13 mouse cellular contexts compared by ENCODE assay signal in the genomic region with DNA sequence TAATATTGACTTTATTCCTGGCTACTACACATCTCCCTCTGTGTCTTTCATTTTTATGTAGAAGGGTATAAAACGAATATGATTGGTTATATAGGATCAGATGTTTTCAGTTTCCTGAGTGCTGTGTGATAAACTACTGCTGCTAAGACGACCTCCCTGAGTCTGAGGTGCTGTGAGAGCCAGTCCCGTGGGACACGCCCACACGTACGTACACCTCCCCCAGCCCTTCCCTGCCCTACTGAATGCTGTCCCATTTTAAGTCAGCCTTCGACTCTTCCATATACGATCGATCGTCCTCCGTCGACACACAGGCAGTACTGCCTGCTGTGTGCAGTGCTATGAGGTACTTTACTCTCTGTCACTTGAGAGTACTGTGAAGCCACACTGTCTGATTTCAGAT.
DNase-seq lines count a peak whose midpoint lies in the region; ATAC-seq and TF ChIP-seq lines count a peak whose summit lies in the region.
"Had no signal": no experiment of that assay in that cellular context is flagged by ENCODE, and none has a peak within 500 bp of the region (broad histone marks: within the 10 kb centered on the region; RNA-seq: fewer than 3 reads in every experiment).

No protein-coding gene starts in this region.

- no peaks in the 10 kb centered on the region for H3K36me3 ChIP-seq in hindbrain, postnatal 0 days (ENCODE audit: insufficient read depth, low read length)
- no peaks in the 10 kb centered on the region for H3K36me3 ChIP-seq in hindbrain, embryonic 16.5 days (ENCODE audit: control insufficient read depth, insufficient read depth, low read length)
- no peaks in the 10 kb centered on the region for H3K36me3 ChIP-seq in liver, embryonic 16.5 days (ENCODE audit: control insufficient read depth, insufficient read depth)
- no peaks in the 10 kb centered on the region for H3K36me3 ChIP-seq in liver, embryonic 12.5 days
- H3K36me3 ChIP-seq: hindbrain, embryonic 13.5 days; limb, embryonic 12.5 days; liver, embryonic 15.5 days had no signal

- DNase-seq in hindbrain, postnatal 0 days (ENCODE audit: low spot score) = no peak
- DNase-seq in ZHBTc4 (ENCODE audit: low read depth, low spot score) = peak; percentile 56
- DNase-seq in frontal cortex, postnatal 10 days (ENCODE audit: low spot score in 2 of 2) = no peak

- no peak overlapping the region for H3K27ac ChIP-seq in hindbrain, postnatal 0 days
- no peak overlapping the region for H3K27ac ChIP-seq in hindbrain, embryonic 16.5 days (ENCODE audit: low read depth, low read length)
- H3K27ac ChIP-seq in liver, embryonic 16.5 days (ENCODE audit: low read length) = no peak overlapping the region
- no peak overlapping the region for H3K27ac ChIP-seq in liver, embryonic 12.5 days
- H3K27ac ChIP-seq: forebrain, embryonic 13.5 days; hindbrain, embryonic 13.5 days; left cerebral cortex, adult 2 months; limb, embryonic 12.5 days; liver, embryonic 15.5 days had no signal

- TF ChIP-seq CTCF in hindbrain, postnatal 0 days (IDR thresholded peaks at IDR 0.05; ENCODE audit: low read depth) = no peak

- no peaks in the 10 kb centered on the region for H3K27me3 ChIP-seq in hindbrain, postnatal 0 days (ENCODE audit: insufficient read depth, low read length)
- H3K27me3 ChIP-seq in hindbrain, embryonic 16.5 days (replicated peaks; ENCODE audit: control insufficient read depth, insufficient read depth, low read length) = no peaks in the 10 kb centered on the region
- H3K27me3 ChIP-seq in liver, embryonic 16.5 days (ENCODE audit: control insufficient read depth, insufficient read depth, low read depth, low read length) = no peaks in the 10 kb centered on the region
- no peaks in the 10 kb centered on the region for H3K27me3 ChIP-seq in liver, embryonic 12.5 days (replicated peaks)
- H3K27me3 ChIP-seq: forebrain, embryonic 13.5 days; hindbrain, embryonic 13.5 days; limb, embryonic 12.5 days; liver, embryonic 15.5 days had no signal

- no peak overlapping the region for H3K4me2 ChIP-seq in hindbrain, postnatal 0 days (ENCODE audit: low read depth, low read length)
- no peak overlapping the region for H3K4me2 ChIP-seq in hindbrain, embryonic 16.5 days (ENCODE audit: low read length)
- H3K4me2 ChIP-seq in liver, embryonic 16.5 days (ENCODE audit: low read depth, low read length) = no peak overlapping the region
- no peak overlapping the region for H3K4me2 ChIP-seq in liver, embryonic 12.5 days
- H3K4me2 ChIP-seq: forebrain, embryonic 13.5 days; hindbrain, embryonic 13.5 days; limb, embryonic 12.5 days; liver, embryonic 15.5 days had no signal

- ATAC-seq in hindbrain, postnatal 0 days = no peak
- ATAC-seq in hindbrain, embryonic 16.5 days = no peak
- peak; percentile 16; the same call in 1 of the 2 replicates for ATAC-seq in liver, embryonic 16.5 days (ENCODE audit: low read depth)
- no peak for ATAC-seq in liver, embryonic 12.5 days
- 0 out of 2 replicates have a peak, but pooled peaks have one; percentile 29 for ATAC-seq in erythroblast, adult 5-6 weeks (replicated peaks; ENCODE audit: low FRiP score, poor library complexity, severe bottlenecking)

- WGBS in hindbrain, postnatal 0 days = 75% methylated on average over 12 of the region's 12 CpGs
- WGBS in hindbrain, embryonic 16.5 days = 77% methylated on average over 12 of the region's 12 CpGs
- WGBS in liver, embryonic 16.5 days (ENCODE audit: insufficient replicate concordance) = 63% methylated on average over 12 of the region's 12 CpGs
- 66% methylated on average over 12 of the region's 12 CpGs for WGBS in liver, embryonic 12.5 days (ENCODE audit: insufficient replicate concordance)

- peaks cover 2% of the 10 kb centered on the region; the same call in 1 of the 2 replicates for H3K4me1 ChIP-seq in hindbrain, postnatal 0 days (ENCODE audit: insufficient read depth, low read length)
- peaks cover 6% of the 10 kb centered on the region; the same call in 1 of the 2 replicates for H3K4me1 ChIP-seq in hindbrain, embryonic 16.5 days (ENCODE audit: control insufficient read depth, insufficient read depth, low read depth, low read length)
- H3K4me1 ChIP-seq in liver, embryonic 16.5 days (ENCODE audit: control insufficient read depth, low read depth, low read length) = peaks cover 4% of the 10 kb centered on the region
- peaks cover 25% of the 10 kb centered on the region for H3K4me1 ChIP-seq in liver, embryonic 12.5 days

- H3K9me3 ChIP-seq in hindbrain, postnatal 0 days (ENCODE audit: low read length) = no peaks in the 10 kb centered on the region
- no peaks in the 10 kb centered on the region for H3K9me3 ChIP-seq in hindbrain, embryonic 16.5 days (ENCODE audit: control insufficient read depth, low read length)
- no peaks in the 10 kb centered on the region for H3K9me3 ChIP-seq in liver, embryonic 16.5 days (replicated peaks; ENCODE audit: control insufficient read depth, low read length)
- no peaks in the 10 kb centered on the region for H3K9me3 ChIP-seq in liver, embryonic 12.5 days (replicated peaks)
- H3K9me3 ChIP-seq: forebrain, embryonic 13.5 days; G1E; hindbrain, embryonic 13.5 days; limb, embryonic 12.5 days; liver, embryonic 15.5 days had no signal

- 0 out of 2 replicates have a peak overlapping the region, but pooled peaks have one; percentile 5 for H3K9ac ChIP-seq in hindbrain, postnatal 0 days (replicated peaks; ENCODE audit: low read length)
- no peak overlapping the region for H3K9ac ChIP-seq in hindbrain, embryonic 16.5 days (ENCODE audit: low read depth, low read length)
- H3K9ac ChIP-seq in liver, embryonic 16.5 days (ENCODE audit: low read depth, low read length) = no peak overlapping the region
- no peak overlapping the region for H3K9ac ChIP-seq in liver, embryonic 12.5 days
- H3K9ac ChIP-seq: forebrain, embryonic 13.5 days; hindbrain, embryonic 13.5 days; limb, embryonic 12.5 days; liver, embryonic 15.5 days had no signal

- no peak overlapping the region for H3K4me3 ChIP-seq in hindbrain, postnatal 0 days (ENCODE audit: low read length)
- H3K4me3 ChIP-seq in hindbrain, embryonic 16.5 days (ENCODE audit: low read length) = no peak overlapping the region
- H3K4me3 ChIP-seq in liver, embryonic 16.5 days (ENCODE audit: low read depth, low read length) = no peak overlapping the region
- H3K4me3 ChIP-seq in liver, embryonic 12.5 days = no peak overlapping the region
- H3K4me3 ChIP-seq: forebrain, embryonic 13.5 days; hindbrain, embryonic 13.5 days; left cerebral cortex, adult 2 months; limb, embryonic 12.5 days; liver, embryonic 15.5 days had no signal

Comparison
In these comparisons a context has a peak if more than half of its experiments do, and no peak if none do; other contexts are left out.
1. ATAC-seq: peak in liver, embryonic 16.5 days (single experiment) and erythroblast, adult 5-6 weeks (single experiment); none in hindbrain, postnatal 0 days (single experiment), hindbrain, embryonic 16.5 days (single experiment) and liver, embryonic 12.5 days (single experiment).